Mouse (Mus musculus) liver, embryonic 12.5 days (tissue): ENCODE results near the gene Tshz2. TPM values are rescaled to one million over a fixed set of nuclear protein-coding genes. Genes with fewer than 3 reads are reported as not detected.

ENCODE experiments used
- ATAC-seq: fragments of 200-750 bp; cut with Nextera tagmentation; 2 replicates; pipeline ENCODE4 v1.8.0; 2017; ENCODE audit warnings: moderate number of reproducible peaks, mild to moderate bottlenecking, moderate library complexity
- H3K27ac ChIP-seq: fragments of 300-500 bp; sonication (generic); 2 replicates; pipeline ENCODE4 v1.5.1; 2016; ENCODE audit warnings: mild to moderate bottlenecking
- H3K27me3 ChIP-seq: fragments of 300-500 bp; sonication (generic); replicated peaks from 2 replicates; pipeline ENCODE4 v1.6.1; 2016; ENCODE audit warnings: mild to moderate bottlenecking, moderate library complexity
- H3K36me3 ChIP-seq: fragments of 300-500 bp; sonication (generic); 2 replicates; pipeline ENCODE4 v1.6.1; 2016; ENCODE audit warnings: mild to moderate bottlenecking, moderate library complexity
- H3K4me1 ChIP-seq: fragments of 300-500 bp; sonication (generic); 2 replicates; pipeline ENCODE4 v1.6.1; 2016
- H3K4me2 ChIP-seq: fragments of 300-500 bp; sonication (generic); 2 replicates; pipeline ENCODE4 v1.6.1; 2016; ENCODE audit warnings: mild to moderate bottlenecking, moderate library complexity
- H3K4me3 ChIP-seq: fragments of 300-500 bp; sonication (generic); 2 replicates; pipeline ENCODE4 v1.5.1; 2016; ENCODE audit warnings: mild to moderate bottlenecking, moderate library complexity
- H3K9ac ChIP-seq: fragments of 300-500 bp; sonication (generic); 2 replicates; pipeline ENCODE4 v1.6.1; 2016; ENCODE audit warnings: mild to moderate bottlenecking, moderate library complexity
- H3K9me3 ChIP-seq: fragments of 300-500 bp; sonication (generic); replicated peaks from 2 replicates; pipeline ENCODE4 v1.6.1; 2016; ENCODE audit warnings: mild to moderate bottlenecking, moderate library complexity
- WGBS: fragments of 180-500 bp; shearing (Covaris S2); methylation state at CpG from one replicate; pipeline ENCODE4 v1.1.7; 2016; ENCODE audit not compliant: insufficient replicate concordance; 5-methylcytosine and 5-hydroxymethylcytosine counted together
- polyA plus RNA-seq: library from polyadenylated mRNA; unstranded; fragments of >200 nt; fragmentation: Nextera tagmentation; extraction: Ambion mirVana; gene quantifications from 2 replicates; pipeline ENCODE4 v1.2.1, GENCODE M21; 2016

The Tshz2 gene
- polyA plus RNA-seq, 1 experiment from 2014 or later: 2.9 TPM

GRCm38 (mm10) chr2:170036791-170037241, 404.0 kb downstream of the Tshz2 start:
- H3K9ac ChIP-seq: no peak overlapping the region
- H3K4me2 ChIP-seq: no peak overlapping the region
- WGBS: 75% methylated on average over 11 of the region's 11 CpGs
- H3K4me1 ChIP-seq: no peaks in the 10 kb centered on the region
- no peak for ATAC-seq
- H3K36me3 ChIP-seq: no peaks in the 10 kb centered on the region
- H3K9me3 ChIP-seq: no peaks in the 10 kb centered on the region
- H3K27ac ChIP-seq: no peak overlapping the region
- no peaks in the 10 kb centered on the region for H3K27me3 ChIP-seq
- no peak overlapping the region for H3K4me3 ChIP-seq

GRCm38 (mm10) chr2:170037346-170037745, 404.5 kb downstream of the Tshz2 start:
- no peaks in the 10 kb centered on the region for H3K27me3 ChIP-seq
- no peaks in the 10 kb centered on the region for H3K9me3 ChIP-seq
- 71% methylated on average over 13 of the region's 13 CpGs for WGBS
- no peaks in the 10 kb centered on the region for H3K4me1 ChIP-seq
- no peak overlapping the region for H3K4me2 ChIP-seq
- no peak overlapping the region for H3K4me3 ChIP-seq
- no peaks in the 10 kb centered on the region for H3K36me3 ChIP-seq
- no peak overlapping the region for H3K9ac ChIP-seq
- ATAC-seq: no peak
- H3K27ac ChIP-seq: no peak overlapping the region

GRCm38 (mm10) chr2:170039772-170040171, 407.0 kb downstream of the Tshz2 start:
- no peak overlapping the region for H3K4me2 ChIP-seq
- no peak overlapping the region for H3K4me3 ChIP-seq
- no peak overlapping the region for H3K27ac ChIP-seq
- no peak overlapping the region for H3K9ac ChIP-seq
- ATAC-seq: no peak
- H3K4me1 ChIP-seq: no peaks in the 10 kb centered on the region
- WGBS: 69% methylated on average over 14 of the region's 14 CpGs
- no peaks in the 10 kb centered on the region for H3K9me3 ChIP-seq
- no peaks in the 10 kb centered on the region for H3K36me3 ChIP-seq
- no peaks in the 10 kb centered on the region for H3K27me3 ChIP-seq

GRCm38 (mm10) chr2:170041101-170041500, 408.3 kb downstream of the Tshz2 start:
- no peak overlapping the region for H3K4me2 ChIP-seq
- H3K36me3 ChIP-seq: no peaks in the 10 kb centered on the region
- H3K4me3 ChIP-seq: no peak overlapping the region
- no peak overlapping the region for H3K9ac ChIP-seq
- no peak for ATAC-seq
- H3K4me1 ChIP-seq: no peaks in the 10 kb centered on the region
- peaks cover 4% of the 10 kb centered on the region; the same call in 1 of the 2 replicates for H3K9me3 ChIP-seq
- 56% methylated on average over 9 of the region's 9 CpGs for WGBS
- H3K27ac ChIP-seq: no peak overlapping the region
- no peaks in the 10 kb centered on the region for H3K27me3 ChIP-seq

GRCm38 (mm10) chr2:170042471-170043213, 409.8 kb downstream of the Tshz2 start:
- ATAC-seq: no peak; the same call in 1 of the 2 replicates
- Histone ChIP-seq H3K27me3 (no peaks in the 10 kb centered on the region), H3K4me3 (no peak overlapping the region), H3K4me1 (no peaks in the 10 kb centered on the region), H3K9me3 (peaks cover 7% of the 10 kb centered on the region; the same call in 1 of the 2 replicates), H3K4me2 (no peak overlapping the region), H3K27ac (no peak overlapping the region), H3K9ac (no peak overlapping the region), H3K36me3 (no peaks in the 10 kb centered on the region)
- 63% methylated on average over 12 of the region's 12 CpGs for WGBS

GRCm38 (mm10) chr2:170043290-170043689, 410.5 kb downstream of the Tshz2 start:
- no peak overlapping the region for H3K4me2 ChIP-seq
- no peaks in the 10 kb centered on the region for H3K27me3 ChIP-seq
- no peak overlapping the region for H3K27ac ChIP-seq
- no peaks in the 10 kb centered on the region for H3K4me1 ChIP-seq
- peaks cover 7% of the 10 kb centered on the region; the same call in 1 of the 2 replicates for H3K9me3 ChIP-seq
- no peaks in the 10 kb centered on the region for H3K36me3 ChIP-seq
- 70% methylated on average over 9 of the region's 10 CpGs for WGBS
- H3K9ac ChIP-seq: no peak overlapping the region
- no peak overlapping the region for H3K4me3 ChIP-seq
- no peak for ATAC-seq

GRCm38 (mm10) chr2:170045896-170046295, 413.1 kb downstream of the Tshz2 start:
- no peaks in the 10 kb centered on the region for H3K36me3 ChIP-seq
- no peak overlapping the region for H3K4me2 ChIP-seq
- no peak overlapping the region for H3K9ac ChIP-seq
- 0 out of 2 replicates have a peak, but pooled peaks cover 3% of the 10 kb centered on the region for H3K4me1 ChIP-seq
- no peaks in the 10 kb centered on the region for H3K27me3 ChIP-seq
- no peak overlapping the region for H3K27ac ChIP-seq
- H3K4me3 ChIP-seq: no peak overlapping the region
- no peak for ATAC-seq
- H3K9me3 ChIP-seq: peaks cover 7% of the 10 kb centered on the region; the same call in 1 of the 2 replicates
- 62% methylated on average over 11 of the region's 11 CpGs for WGBS

- Histone ChIP-seq H3K4me1 (0 out of 2 replicates have a peak, but pooled peaks cover 3% of the 10 kb centered on the region), H3K9ac (no peak overlapping the region), H3K36me3 (no peaks in the 10 kb centered on the region), H3K27me3 (no peaks in the 10 kb centered on the region), H3K4me3 (no peak overlapping the region), H3K4me2 (no peak overlapping the region), H3K9me3 (peaks cover 7% of the 10 kb centered on the region; the same call in 1 of the 2 replicates), H3K27ac (no peak overlapping the region)
- ATAC-seq: no peak
- WGBS: 74% methylated on average over 9 of the region's 9 CpGs
Observed at GRCm38 (mm10) chr2:170046371-170047145, 413.7 kb downstream of the Tshz2 start.

GRCm38 (mm10) chr2:170048831-170049230, 416.0 kb downstream of the Tshz2 start:
- ATAC-seq: no peak
- 0 out of 2 replicates have a peak, but pooled peaks cover 3% of the 10 kb centered on the region for H3K4me1 ChIP-seq
- H3K36me3 ChIP-seq: no peaks in the 10 kb centered on the region
- H3K27me3 ChIP-seq: no peaks in the 10 kb centered on the region
- no peak overlapping the region for H3K27ac ChIP-seq
- no peak overlapping the region for H3K9ac ChIP-seq
- H3K4me2 ChIP-seq: no peak overlapping the region
- 67% methylated on average over 1 of the region's 1 CpGs for WGBS
- peaks cover 7% of the 10 kb centered on the region; the same call in 1 of the 2 replicates for H3K9me3 ChIP-seq
- no peak overlapping the region for H3K4me3 ChIP-seq

- Histone ChIP-seq H3K9me3 (peaks cover 7% of the 10 kb centered on the region; the same call in 1 of the 2 replicates), H3K4me1 (0 out of 2 replicates have a peak, but pooled peaks cover 3% of the 10 kb centered on the region), H3K27ac (no peak overlapping the region), H3K27me3 (no peaks in the 10 kb centered on the region), H3K9ac (no peak overlapping the region), H3K36me3 (no peaks in the 10 kb centered on the region), H3K4me3 (no peak overlapping the region), H3K4me2 (no peak overlapping the region)
- no peak for ATAC-seq
- WGBS: 36% methylated on average over 5 of the region's 5 CpGs
Observed at GRCm38 (mm10) chr2:170050651-170051050, 417.8 kb downstream of the Tshz2 start.

- Histone ChIP-seq H3K27ac (no peak overlapping the region), H3K9me3 (0 out of 2 replicates have a peak, but pooled peaks cover 3% of the 10 kb centered on the region), H3K4me2 (no peak overlapping the region), H3K36me3 (no peaks in the 10 kb centered on the region), H3K4me3 (no peak overlapping the region), H3K27me3 (no peaks in the 10 kb centered on the region), H3K9ac (no peak overlapping the region), H3K4me1 (0 out of 2 replicates have a peak, but pooled peaks cover 3% of the 10 kb centered on the region)
- 82% methylated on average over 6 of the region's 6 CpGs for WGBS
- no peak for ATAC-seq
Observed at GRCm38 (mm10) chr2:170051441-170051840, 418.6 kb downstream of the Tshz2 start.

- H3K4me2 ChIP-seq: no peak overlapping the region
- 53% methylated on average over 12 of the region's 12 CpGs for WGBS
- no peaks in the 10 kb centered on the region for H3K27me3 ChIP-seq
- H3K9me3 ChIP-seq: no peaks in the 10 kb centered on the region
- H3K9ac ChIP-seq: no peak overlapping the region
- H3K4me1 ChIP-seq: 0 out of 2 replicates have a peak, but pooled peaks cover 3% of the 10 kb centered on the region
- no peak overlapping the region for H3K27ac ChIP-seq
- ATAC-seq: peak; percentile 33; the same call in 1 of the 2 replicates
- H3K4me3 ChIP-seq: no peak overlapping the region
- H3K36me3 ChIP-seq: no peaks in the 10 kb centered on the region
Observed at GRCm38 (mm10) chr2:170054943-170055342, 422.1 kb downstream of the Tshz2 start.
